ENCODE assay signal across 14 mouse cellular contexts in the genomic region with DNA sequence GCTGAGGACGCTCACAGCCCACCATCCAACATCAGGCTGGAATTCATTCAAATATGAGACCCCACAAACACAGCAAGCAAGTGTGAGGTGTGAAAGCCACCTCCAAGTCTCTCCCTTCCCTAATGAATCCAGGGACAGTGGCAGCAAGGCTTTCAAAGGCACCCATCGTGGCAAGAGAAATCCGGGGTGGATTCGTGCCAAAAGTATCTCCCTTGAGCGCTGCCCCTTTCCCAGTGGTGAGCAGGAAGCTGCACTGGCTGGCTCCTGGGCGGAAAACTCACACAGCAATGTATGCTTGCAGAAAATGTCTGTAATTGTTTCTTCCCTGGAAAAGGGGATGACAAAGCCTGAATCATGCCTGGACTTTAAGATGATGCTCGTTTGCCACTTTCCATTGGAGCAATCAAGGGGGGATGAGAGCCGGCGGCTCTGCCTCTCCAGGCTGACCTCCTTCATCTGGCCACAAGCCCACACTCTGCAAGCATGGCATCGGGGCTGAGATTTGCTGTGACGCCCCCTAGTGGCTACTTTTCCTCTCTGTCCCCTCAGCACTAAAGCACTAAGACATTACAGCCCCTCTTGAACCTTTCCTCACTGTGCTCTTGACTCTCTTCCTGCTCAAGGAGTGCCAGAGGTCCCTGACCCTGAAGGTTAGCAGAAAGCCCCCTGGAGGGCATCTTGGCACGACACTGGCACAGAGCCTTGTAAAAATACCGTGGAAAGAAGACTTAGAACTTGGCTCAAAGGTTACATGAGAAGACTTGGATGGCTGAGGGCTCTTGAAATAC. TPM values are rescaled to one million over a fixed set of nuclear protein-coding genes. Genes with fewer than 3 reads are reported as not detected.
DNase-seq lines count a peak whose midpoint lies in the region; ATAC-seq and TF ChIP-seq lines count a peak whose summit lies in the region.
"Had no signal": no experiment of that assay in that cellular context is flagged by ENCODE, and none has a peak within 500 bp of the region (broad histone marks: within the 10 kb centered on the region; RNA-seq: fewer than 3 reads in every experiment).

No protein-coding gene starts in this region.

- DNase-seq in cerebellum, adult 2 months: no peak
- DNase-seq in cerebellum, adult 8-10 months: no peak
- peak; percentile 48 for DNase-seq in kidney, adult 18-20 months
- DNase-seq in kidney, postnatal 0 days (ENCODE audit: low spot score): no peak
- DNase-seq in T-cell, adult 2 months (ENCODE audit: low spot score): no peak
- no peak for DNase-seq in ovary, postnatal 10 days (ENCODE audit: low spot score)
- DNase-seq: adrenal gland, adult 2 months; cerebellum, adult 18-20 months; gastrocnemius, postnatal 36 days had no signal

- ATAC-seq in kidney, embryonic 14.5 days (ENCODE audit: low FRiP score, low TSS enrichment): no peak
- no peak for ATAC-seq in kidney, postnatal 0 days (replicated peaks; ENCODE audit: low FRiP score, low read depth)
- ATAC-seq: inflammation-experienced regulatory T-cells, adult 6 months had no signal

- no peaks in the 10 kb centered on the region for H3K36me3 ChIP-seq in kidney, embryonic 14.5 days (ENCODE audit: control insufficient read depth, insufficient read depth, low read length)
- peaks cover 16% of the 10 kb centered on the region for H3K36me3 ChIP-seq in E14TG2a.4 (ENCODE audit: insufficient read depth, low read length)
- no peaks in the 10 kb centered on the region for H3K36me3 ChIP-seq in kidney, postnatal 0 days (ENCODE audit: insufficient read depth, low read length)
- H3K36me3 ChIP-seq: neural tube, embryonic 13.5 days had no signal

- no peak for TF ChIP-seq POLR2A in cerebellum, adult 2 months (IDR thresholded peaks at IDR 0.05; ENCODE audit: borderline replicate concordance, insufficient read depth, low read length)

- H3K4me2 ChIP-seq in kidney, embryonic 14.5 days (replicated peaks; ENCODE audit: low read depth, low read length): no peak overlapping the region
- no peak overlapping the region for H3K4me2 ChIP-seq in kidney, postnatal 0 days (ENCODE audit: low read length)
- H3K4me2 ChIP-seq: neural tube, embryonic 13.5 days had no signal

- H3K4me1 ChIP-seq in cerebellum, adult 2 months (ENCODE audit: control insufficient read depth, insufficient read depth, low read length): peaks cover 4% of the 10 kb centered on the region
- 0 out of 2 replicates have a peak, but pooled peaks cover 6% of the 10 kb centered on the region for H3K4me1 ChIP-seq in kidney, embryonic 14.5 days (ENCODE audit: control insufficient read depth, insufficient read depth, low read length)
- peaks cover 50% of the 10 kb centered on the region for H3K4me1 ChIP-seq in E14TG2a.4 (replicated peaks; ENCODE audit: low read depth, low read length)
- H3K4me1 ChIP-seq in kidney, postnatal 0 days (replicated peaks; ENCODE audit: insufficient read depth, low read length): 0 out of 2 replicates have a peak, but pooled peaks cover 5% of the 10 kb centered on the region

- H3K27me3 ChIP-seq in cerebellum, adult 2 months (ENCODE audit: control insufficient read depth, insufficient read depth, low read length): no peaks in the 10 kb centered on the region
- H3K27me3 ChIP-seq in kidney, embryonic 14.5 days (ENCODE audit: control insufficient read depth, insufficient read depth, low read length): no peaks in the 10 kb centered on the region
- H3K27me3 ChIP-seq in E14TG2a.4 (ENCODE audit: insufficient read depth, low read length): no peaks in the 10 kb centered on the region
- H3K27me3 ChIP-seq in kidney, postnatal 0 days (ENCODE audit: insufficient read depth, low read length): no peaks in the 10 kb centered on the region
- H3K27me3 ChIP-seq: neural tube, embryonic 13.5 days had no signal

- peak; percentile 8; the same call in 1 of the 2 replicates for TF ChIP-seq CTCF in cerebellum, adult 2 months (IDR thresholded peaks at IDR 0.05; ENCODE audit: borderline replicate concordance, insufficient read depth, low read depth, low read length)
- peak; percentile 63 for TF ChIP-seq CTCF in E14TG2a.4 (conservative IDR thresholded peaks at IDR 0.05; ENCODE audit: low read length)
- peak; percentile 46 for TF ChIP-seq CTCF in kidney, postnatal 0 days (IDR thresholded peaks at IDR 0.05; ENCODE audit: low read depth)

- H3K27ac ChIP-seq in cerebellum, adult 2 months (ENCODE audit: insufficient read depth, low read length): no peak overlapping the region
- H3K27ac ChIP-seq in kidney, embryonic 14.5 days (ENCODE audit: low read depth, low read length): no peak overlapping the region
- H3K27ac ChIP-seq in kidney, postnatal 0 days: no peak overlapping the region
- H3K27ac ChIP-seq: neural tube, embryonic 13.5 days had no signal

- no peak overlapping the region for H3K9ac ChIP-seq in kidney, embryonic 14.5 days (ENCODE audit: low read depth, low read length)
- no peak overlapping the region for H3K9ac ChIP-seq in kidney, postnatal 0 days (ENCODE audit: low read depth, low read length)
- H3K9ac ChIP-seq: neural tube, embryonic 13.5 days had no signal

- no peaks in the 10 kb centered on the region for H3K9me3 ChIP-seq in kidney, embryonic 14.5 days (ENCODE audit: control insufficient read depth, low read length)
- no peaks in the 10 kb centered on the region for H3K9me3 ChIP-seq in E14TG2a.4 (ENCODE audit: low read length)
- H3K9me3 ChIP-seq in kidney, postnatal 0 days (replicated peaks; ENCODE audit: low read length): no peaks in the 10 kb centered on the region
- H3K9me3 ChIP-seq: megakaryocyte, embryonic 14.5 days; neural tube, embryonic 13.5 days had no signal

- no peak overlapping the region for H3K4me3 ChIP-seq in cerebellum, adult 2 months (replicated peaks; ENCODE audit: insufficient read depth, low read depth, low read length)
- H3K4me3 ChIP-seq in kidney, embryonic 14.5 days (ENCODE audit: low read length): no peak overlapping the region
- peak overlapping the region; percentile 7; the same call in 1 of the 2 replicates for H3K4me3 ChIP-seq in E14TG2a.4 (replicated peaks; ENCODE audit: low read length)
- H3K4me3 ChIP-seq in kidney, postnatal 0 days (replicated peaks; ENCODE audit: low read depth, low read length): no peak overlapping the region
- H3K4me3 ChIP-seq: megakaryocyte, embryonic 14.5 days; neural tube, embryonic 13.5 days had no signal

- 45% methylated on average over 13 of the region's 13 CpGs for WGBS in cerebellum, adult 2 months
- WGBS in kidney, embryonic 14.5 days: 72% methylated on average over 13 of the region's 13 CpGs
- 65% methylated on average over 13 of the region's 13 CpGs for WGBS in kidney, postnatal 0 days

RNA-seq across cellular contexts. Expression of gene Rcan1, which starts 49.3 kb away (rescaled TPM):
- polyA plus RNA-seq in cerebellum, adult 2 months (2012; rRNA removed): 32.1 and 35.8 TPM in 2 replicates
- 14.7 and 23.0 TPM in 2 replicates for polyA plus RNA-seq in kidney, embryonic 14.5 days (2014; fragmentation: Nextera tagmentation; extraction: Ambion mirVana)
- 37.9 and 38.8 TPM in 2 replicates for polyA plus RNA-seq in kidney, postnatal 0 days (2015; fragmentation: Nextera tagmentation; extraction: Ambion mirVana)

Comparison
In these comparisons a context has a peak if more than half of its experiments do, and no peak if none do; other contexts are left out.
1. CTCF ChIP-seq: peak in every context shown above with its lines; median percentile 63 in E14TG2a.4; 46 in kidney, postnatal 0 days; 8 in cerebellum, adult 2 months.